Mouse (Mus musculus): Measurements from ENCODE around the gene Pdcd10. TPM values are rescaled to one million over a fixed set of nuclear protein-coding genes. Genes with fewer than 3 reads are reported as not detected.

Pdcd10 gene
- polyA plus RNA-seq, 1 experiment from 2014 or later: 108 TPM

GRCm38 (mm10) chr3:75498961-75499960, 57.4 kb downstream of the Pdcd10 start:
- H3K9ac ChIP-seq (ENCODE audit: low read depth, low read length): no peak overlapping the region
- ATAC-seq: no peak
- H3K4me3 ChIP-seq (ENCODE audit: low read depth, low read length): no peak overlapping the region
- no peak overlapping the region for H3K4me2 ChIP-seq (replicated peaks; ENCODE audit: low read depth)
- TF ChIP-seq CTCF (IDR thresholded peaks at IDR 0.05; ENCODE audit: low read depth): no peak
- no peaks in the 10 kb centered on the region for H3K27me3 ChIP-seq (replicated peaks; ENCODE audit: control insufficient read depth, insufficient read depth, low read length)
- H3K36me3 ChIP-seq (ENCODE audit: control insufficient read depth, insufficient read depth): no peaks in the 10 kb centered on the region
- WGBS: 74% methylated on average over 7 of the region's 7 CpGs
- H3K9me3 ChIP-seq (ENCODE audit: control insufficient read depth): no peaks in the 10 kb centered on the region
- H3K27ac ChIP-seq (ENCODE audit: low read depth, low read length): no peak overlapping the region
- H3K4me1 ChIP-seq (replicated peaks; ENCODE audit: control insufficient read depth, insufficient read depth, low read length): 0 out of 2 replicates have a peak, but pooled peaks cover 3% of the 10 kb centered on the region

- ATAC-seq: peak; percentile 77
- H3K4me3 ChIP-seq (ENCODE audit: low read depth, low read length): no peak overlapping the region
- no peak overlapping the region for H3K4me2 ChIP-seq (replicated peaks; ENCODE audit: low read depth)
- H3K27me3 ChIP-seq (replicated peaks; ENCODE audit: control insufficient read depth, insufficient read depth, low read length): no peaks in the 10 kb centered on the region
- H3K9ac ChIP-seq (ENCODE audit: low read depth, low read length): no peak overlapping the region
- H3K9me3 ChIP-seq (ENCODE audit: control insufficient read depth): no peaks in the 10 kb centered on the region
- no peaks in the 10 kb centered on the region for H3K36me3 ChIP-seq (ENCODE audit: control insufficient read depth, insufficient read depth)
- no peak overlapping the region for H3K27ac ChIP-seq (ENCODE audit: low read depth, low read length)
- TF ChIP-seq CTCF (IDR thresholded peaks at IDR 0.05; ENCODE audit: low read depth): no peak
- WGBS: 42% methylated on average over 3 of the region's 3 CpGs
- no peaks in the 10 kb centered on the region for H3K4me1 ChIP-seq (replicated peaks; ENCODE audit: control insufficient read depth, insufficient read depth, low read length)
Observed at GRCm38 (mm10) chr3:75492913-75493312, 63.7 kb downstream of the Pdcd10 start.

GRCm38 (mm10) chr3:75482056-75482455, 74.6 kb downstream of the Pdcd10 start, which contains the start of gene Wdr49:
Wdr49 (minus strand) TSS chr3:75482156.
- no peaks in the 10 kb centered on the region for H3K27me3 ChIP-seq (replicated peaks; ENCODE audit: control insufficient read depth, insufficient read depth, low read length)
- WGBS: 49% methylated on average over 2 of the region's 2 CpGs
- H3K27ac ChIP-seq (ENCODE audit: low read depth, low read length): no peak within 1 kb of the TSS
- TF ChIP-seq CTCF (IDR thresholded peaks at IDR 0.05; ENCODE audit: low read depth): no peak
- H3K9me3 ChIP-seq (ENCODE audit: control insufficient read depth): no peaks in the 10 kb centered on the region
- no peak within 1 kb of the TSS for H3K9ac ChIP-seq (ENCODE audit: low read depth, low read length)
- H3K36me3 ChIP-seq (ENCODE audit: control insufficient read depth, insufficient read depth): no peaks in the 10 kb centered on the region
- no peak within 1 kb of the TSS for H3K4me2 ChIP-seq (replicated peaks; ENCODE audit: low read depth)
- no peak within 1 kb of the TSS for H3K4me3 ChIP-seq (ENCODE audit: low read depth, low read length)
- H3K4me1 ChIP-seq (replicated peaks; ENCODE audit: control insufficient read depth, insufficient read depth, low read length): no peaks in the 10 kb centered on the region
- no peak for ATAC-seq

- Histone ChIP-seq H3K36me3 (ENCODE audit: control insufficient read depth, insufficient read depth) (no peaks in the 10 kb centered on the region), H3K4me1 (replicated peaks; ENCODE audit: control insufficient read depth, insufficient read depth, low read length) (no peaks in the 10 kb centered on the region), H3K27me3 (replicated peaks; ENCODE audit: control insufficient read depth, insufficient read depth, low read length) (no peaks in the 10 kb centered on the region), H3K4me3 (ENCODE audit: low read depth, low read length) (no peak overlapping the region), H3K4me2 (replicated peaks; ENCODE audit: low read depth) (no peak overlapping the region), H3K9ac (ENCODE audit: low read depth, low read length) (no peak overlapping the region), H3K9me3 (ENCODE audit: control insufficient read depth) (no peaks in the 10 kb centered on the region), H3K27ac (ENCODE audit: low read depth, low read length) (no peak overlapping the region)
- TF ChIP-seq CTCF (IDR thresholded peaks at IDR 0.05; ENCODE audit: low read depth): no peak
- ATAC-seq: peak; percentile 56; the same call in 1 of the 2 replicates
- 38% methylated on average over 7 of the region's 7 CpGs for WGBS
Observed at GRCm38 (mm10) chr3:75475106-75475505, 81.5 kb downstream of the Pdcd10 start.

- no peak overlapping the region for H3K9ac ChIP-seq (ENCODE audit: low read depth, low read length)
- H3K4me1 ChIP-seq (replicated peaks; ENCODE audit: control insufficient read depth, insufficient read depth, low read length): no peaks in the 10 kb centered on the region
- no peak for TF ChIP-seq CTCF (IDR thresholded peaks at IDR 0.05; ENCODE audit: low read depth)
- no peaks in the 10 kb centered on the region for H3K36me3 ChIP-seq (ENCODE audit: control insufficient read depth, insufficient read depth)
- H3K27ac ChIP-seq (ENCODE audit: low read depth, low read length): no peak overlapping the region
- no peaks in the 10 kb centered on the region for H3K9me3 ChIP-seq (ENCODE audit: control insufficient read depth)
- H3K4me2 ChIP-seq (replicated peaks; ENCODE audit: low read depth): no peak overlapping the region
- no peak overlapping the region for H3K4me3 ChIP-seq (ENCODE audit: low read depth, low read length)
- WGBS: 64% methylated on average over 7 of the region's 7 CpGs
- ATAC-seq: no peak
- no peaks in the 10 kb centered on the region for H3K27me3 ChIP-seq (replicated peaks; ENCODE audit: control insufficient read depth, insufficient read depth, low read length)
Observed at GRCm38 (mm10) chr3:75474657-75475056, 82.0 kb downstream of the Pdcd10 start.

- no peaks in the 10 kb centered on the region for H3K9me3 ChIP-seq (ENCODE audit: control insufficient read depth)
- no peak overlapping the region for H3K27ac ChIP-seq (ENCODE audit: low read depth, low read length)
- ATAC-seq: no peak
- H3K27me3 ChIP-seq (replicated peaks; ENCODE audit: control insufficient read depth, insufficient read depth, low read length): no peaks in the 10 kb centered on the region
- no peak overlapping the region for H3K4me2 ChIP-seq (replicated peaks; ENCODE audit: low read depth)
- no peak for TF ChIP-seq CTCF (IDR thresholded peaks at IDR 0.05; ENCODE audit: low read depth)
- no peak overlapping the region for H3K9ac ChIP-seq (ENCODE audit: low read depth, low read length)
- WGBS: 81% methylated on average over 7 of the region's 7 CpGs
- H3K4me1 ChIP-seq (replicated peaks; ENCODE audit: control insufficient read depth, insufficient read depth, low read length): no peaks in the 10 kb centered on the region
- no peaks in the 10 kb centered on the region for H3K36me3 ChIP-seq (ENCODE audit: control insufficient read depth, insufficient read depth)
- H3K4me3 ChIP-seq (ENCODE audit: low read depth, low read length): no peak overlapping the region
Observed at GRCm38 (mm10) chr3:75468154-75468553, 88.5 kb downstream of the Pdcd10 start.

Other genes with a start within 250 kb of the Pdcd10 start
- gene Wdr49, start 74.7 kb downstream of the Pdcd10 start, polyA plus RNA-seq (2015; fragmentation: Nextera tagmentation; extraction: Ambion mirVana): not detected in 2 replicates
- gene Serpini1, start 691 bp upstream of the Pdcd10 start, polyA plus RNA-seq (2015; fragmentation: Nextera tagmentation; extraction: Ambion mirVana): 8.7 and 9.5 TPM in 2 replicates
- not detected in 2 replicates for gene Gm29133, start 191.3 kb upstream of the Pdcd10 start, polyA plus RNA-seq (2015; fragmentation: Nextera tagmentation; extraction: Ambion mirVana)